Mouse (Mus musculus) MEL-GATA-1-ER (cell line): ENCODE data around the gene Frmd4b.
"Not testable (repeated sequence)": the region's sequence is repeated elsewhere in the genome, so short reads cannot be mapped to it uniquely, and the experiment has no call there.

Source experiments
- DNase-seq: peaks from one replicate; pipeline ENCODE4 v3.0.0-alpha.2; 2012; ENCODE audit warnings: low read depth; ENCODE audit errors: extremely low read depth

The Frmd4b gene

DNA sequence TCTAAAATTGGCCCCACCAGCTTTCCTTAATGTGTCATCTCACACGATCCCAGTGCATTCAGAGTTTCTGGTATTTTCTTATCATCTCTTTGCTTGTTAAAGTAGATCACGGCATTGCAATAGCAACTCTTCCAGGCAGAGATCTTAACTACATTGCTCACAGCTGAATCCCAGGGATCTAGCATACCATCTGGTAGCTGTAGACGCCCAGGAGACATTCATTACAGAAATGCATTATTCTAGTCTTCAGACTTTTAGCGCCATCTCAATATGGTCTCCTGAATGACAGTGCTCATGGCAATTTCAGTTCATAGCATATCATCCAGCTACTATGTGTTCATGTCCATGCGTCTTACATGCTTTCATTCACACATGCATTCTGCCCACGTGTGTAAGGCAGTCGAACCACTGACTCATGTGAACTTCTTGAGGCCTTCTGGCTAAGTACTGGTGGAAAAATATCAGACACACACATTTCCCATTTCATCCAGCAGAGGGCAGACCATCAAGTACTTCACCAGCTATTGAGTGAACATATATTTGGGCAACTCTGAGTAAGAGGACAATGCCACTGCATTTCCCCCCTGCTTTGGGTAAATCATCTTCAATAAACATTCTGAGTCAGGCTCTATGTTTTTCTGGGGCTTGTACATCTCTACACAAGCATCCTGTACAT is 197.4 kb downstream of the Frmd4b start:
- DNase-seq: peak; percentile 66

DNA sequence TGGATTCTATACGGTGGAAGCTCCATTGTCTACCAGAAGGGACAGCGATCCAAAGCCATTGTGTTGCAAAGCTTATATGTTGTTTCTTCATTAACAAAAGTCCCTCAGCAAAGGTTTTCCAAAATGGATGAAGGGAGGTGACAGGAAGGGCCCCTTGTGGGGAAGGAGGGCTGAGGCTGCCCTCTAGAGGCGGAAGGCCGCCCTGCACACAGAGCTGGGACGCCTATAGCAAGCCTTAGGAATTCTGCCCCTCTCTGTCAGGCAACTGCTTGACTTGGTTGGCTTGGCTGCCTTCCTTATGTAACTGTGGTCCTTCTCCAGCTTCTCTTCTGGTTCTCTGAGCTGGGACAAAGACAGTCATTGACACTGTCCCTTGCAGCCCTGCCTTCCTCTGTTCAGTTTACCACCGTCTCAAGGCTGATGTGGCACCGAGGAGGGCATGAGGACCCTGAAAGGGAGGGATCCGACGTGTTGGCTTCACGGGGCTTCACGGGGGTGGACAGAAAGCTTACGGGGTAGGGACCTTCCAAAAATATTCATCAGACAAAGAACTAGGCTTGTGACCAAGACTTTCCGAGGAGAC is 200.3 kb downstream of the Frmd4b start:
- no peak for DNase-seq

DNA sequence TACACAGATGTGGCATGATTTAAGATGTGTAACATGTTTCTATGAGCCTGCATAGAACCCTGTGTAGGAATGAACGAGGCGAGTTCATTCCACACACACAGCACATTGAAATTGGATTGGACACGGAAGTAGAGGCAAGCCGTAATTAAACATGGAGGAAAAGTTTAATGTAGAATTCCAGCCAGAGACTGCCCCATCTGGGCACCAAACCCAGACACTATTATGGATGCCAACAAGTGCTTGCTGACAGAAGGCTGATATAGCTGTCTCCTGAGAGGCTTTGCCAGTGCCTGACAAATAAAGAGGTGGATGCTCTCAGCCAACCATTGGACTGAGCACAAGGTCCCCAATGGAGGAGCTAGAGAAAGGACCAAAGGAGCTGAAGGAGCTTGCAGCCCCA is 201.8 kb downstream of the Frmd4b start:
- not testable (repeated sequence) for DNase-seq

DNA sequence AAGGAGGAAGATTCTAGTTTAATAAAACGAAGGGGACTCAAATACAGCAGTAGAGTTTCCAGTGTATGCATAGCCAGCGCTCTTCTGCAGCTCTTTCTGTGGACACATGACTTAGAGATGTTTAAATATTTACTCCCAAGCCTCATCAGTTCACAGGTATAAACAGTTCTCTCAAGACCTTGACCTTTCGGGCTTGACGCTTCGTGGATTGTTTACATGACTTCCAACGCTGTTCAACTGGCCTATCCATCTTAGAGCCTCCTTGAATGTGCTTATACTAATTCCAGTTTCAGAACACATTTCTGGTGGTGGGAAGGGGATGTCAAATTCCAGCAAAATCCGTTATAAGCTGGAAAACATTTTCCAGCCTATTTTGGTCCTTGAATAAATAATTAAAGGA is 203.9 kb downstream of the Frmd4b start:
- no peak for DNase-seq

DNA sequence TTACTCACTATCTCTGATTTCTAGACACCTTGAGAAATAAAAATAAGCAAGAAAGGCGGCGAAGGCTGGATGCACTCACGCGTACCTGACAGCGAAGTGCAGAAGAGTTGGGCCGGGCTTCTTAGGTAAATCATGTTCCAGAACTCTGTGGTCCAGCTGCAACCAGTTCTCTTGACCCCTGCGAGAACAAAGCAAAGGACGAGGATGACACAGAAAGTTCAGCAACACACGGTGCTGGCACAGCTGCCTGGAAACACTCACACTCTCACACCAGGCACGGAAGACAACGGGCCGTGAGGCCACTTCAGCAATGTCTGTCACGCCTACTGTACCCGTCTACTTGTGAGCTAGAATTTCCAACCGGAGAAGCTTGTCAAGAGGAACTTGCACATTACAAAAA is 204.9 kb downstream of the Frmd4b start:
- no peak for DNase-seq

DNA sequence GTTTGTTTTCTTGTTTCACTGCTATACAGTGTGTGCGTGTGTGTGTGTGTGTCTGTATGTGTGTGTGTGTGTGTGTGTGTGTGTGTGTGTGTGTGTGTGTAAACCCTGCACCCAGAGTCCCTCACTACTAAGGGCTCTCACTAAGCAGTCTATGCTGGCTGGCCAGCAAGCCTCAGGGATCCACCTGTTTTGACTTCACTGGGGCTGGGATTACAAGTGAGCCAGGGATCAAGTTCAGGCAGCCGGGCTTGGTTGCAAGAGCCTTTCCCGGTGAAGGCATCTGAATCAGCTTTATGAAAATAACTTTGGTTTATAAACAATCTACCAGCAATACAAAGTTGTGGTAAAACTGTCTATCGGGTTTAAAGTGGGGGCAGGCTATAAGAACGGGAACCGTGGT is 206.0 kb downstream of the Frmd4b start:
- DNase-seq: no peak

DNA sequence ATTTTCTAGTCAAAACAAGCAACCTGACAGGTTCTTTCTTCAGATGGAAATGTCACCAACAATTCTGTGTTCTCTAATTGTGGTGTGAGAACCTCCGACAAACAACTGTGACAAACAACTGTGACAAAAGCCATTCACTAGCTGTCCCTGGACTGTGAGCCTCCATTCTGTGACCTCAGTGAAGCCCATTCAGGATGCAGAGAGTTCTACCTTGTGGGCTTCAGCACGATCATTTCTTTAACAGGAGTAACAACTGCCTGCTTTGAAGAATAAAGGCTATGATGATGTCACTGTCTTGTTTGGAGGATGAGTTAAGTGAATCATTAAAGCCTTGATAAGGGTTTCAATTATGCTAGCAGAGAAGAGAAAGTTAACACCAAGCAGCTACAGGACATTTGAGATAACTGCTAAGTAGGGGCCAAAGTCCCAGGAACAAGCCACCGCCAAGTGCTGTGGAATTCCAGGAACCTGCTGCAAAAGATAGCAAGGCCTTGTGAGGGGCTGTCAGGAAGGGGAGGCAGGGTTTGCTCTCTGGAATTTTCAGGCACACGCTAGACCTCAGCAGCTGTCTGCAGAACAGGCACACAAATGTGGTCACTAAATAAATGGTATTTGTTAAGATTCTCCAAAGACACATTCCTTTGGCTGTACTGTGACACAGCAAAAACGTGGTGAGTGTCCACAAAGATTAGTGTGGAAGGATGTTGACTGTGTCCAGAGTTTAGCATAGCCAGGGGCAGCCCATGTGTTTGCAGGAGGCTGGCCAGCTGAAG is 207.7 kb downstream of the Frmd4b start:
- no peak for DNase-seq

DNA sequence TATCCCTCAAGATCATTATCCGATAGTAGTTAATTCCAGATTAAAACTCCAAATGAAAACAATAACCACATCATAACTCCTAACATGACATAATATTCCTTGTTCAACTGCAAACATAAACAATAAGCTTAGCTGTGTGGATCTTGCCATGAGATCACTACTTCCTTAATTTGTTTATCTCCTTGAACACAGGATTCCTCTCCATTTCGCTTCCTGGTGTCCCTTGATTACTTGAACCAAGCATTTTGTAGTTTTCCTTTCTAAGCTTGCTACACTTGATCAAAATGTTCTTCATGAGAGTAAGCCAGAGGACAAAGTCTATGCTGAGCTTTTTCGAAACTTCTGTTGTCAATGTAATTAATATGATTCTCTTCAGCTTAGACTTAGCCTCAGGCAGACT is 209.4 kb downstream of the Frmd4b start:
- peak; percentile 59 for DNase-seq

DNA sequence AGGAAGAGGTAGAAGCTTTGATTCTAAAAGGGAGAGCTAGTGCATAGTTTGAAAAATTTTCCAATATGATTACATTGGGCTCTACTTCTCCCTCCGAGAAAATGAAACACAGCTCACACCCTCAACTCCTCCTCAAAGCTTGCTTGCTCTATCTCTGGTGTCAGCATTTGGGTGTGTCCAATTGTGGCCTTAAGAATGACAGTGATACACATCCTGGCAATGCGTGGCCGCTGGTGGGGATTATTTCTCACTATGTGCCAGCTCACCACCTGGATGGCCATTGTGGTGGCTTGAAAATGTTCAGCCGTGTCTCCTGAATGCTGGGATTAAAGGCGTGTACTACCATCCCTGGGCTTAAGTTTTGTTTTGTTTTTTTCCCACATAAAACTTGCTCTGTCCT is 209.9 kb downstream of the Frmd4b start:
- DNase-seq: peak; percentile 68

DNA sequence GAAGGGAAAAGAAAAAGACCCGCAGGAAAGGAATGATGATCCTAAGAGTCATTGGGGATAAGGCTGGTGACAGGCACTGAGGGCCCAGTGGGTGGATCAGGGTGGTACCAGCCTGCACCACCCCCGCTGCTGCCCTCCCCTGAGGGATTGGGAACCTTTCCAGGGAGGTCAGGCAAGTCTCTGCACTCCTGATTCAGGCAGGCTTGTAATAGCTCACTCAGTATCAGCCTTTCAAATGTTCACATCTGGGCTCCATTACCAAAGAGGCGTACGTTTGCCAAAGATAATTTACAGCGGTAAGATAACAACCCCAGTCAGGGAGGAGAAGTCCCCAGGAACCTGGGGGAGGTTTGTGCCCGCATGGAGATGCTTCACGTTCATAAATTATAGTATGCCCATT is 212.0 kb downstream of the Frmd4b start:
- DNase-seq: peak; percentile 76

DNA sequence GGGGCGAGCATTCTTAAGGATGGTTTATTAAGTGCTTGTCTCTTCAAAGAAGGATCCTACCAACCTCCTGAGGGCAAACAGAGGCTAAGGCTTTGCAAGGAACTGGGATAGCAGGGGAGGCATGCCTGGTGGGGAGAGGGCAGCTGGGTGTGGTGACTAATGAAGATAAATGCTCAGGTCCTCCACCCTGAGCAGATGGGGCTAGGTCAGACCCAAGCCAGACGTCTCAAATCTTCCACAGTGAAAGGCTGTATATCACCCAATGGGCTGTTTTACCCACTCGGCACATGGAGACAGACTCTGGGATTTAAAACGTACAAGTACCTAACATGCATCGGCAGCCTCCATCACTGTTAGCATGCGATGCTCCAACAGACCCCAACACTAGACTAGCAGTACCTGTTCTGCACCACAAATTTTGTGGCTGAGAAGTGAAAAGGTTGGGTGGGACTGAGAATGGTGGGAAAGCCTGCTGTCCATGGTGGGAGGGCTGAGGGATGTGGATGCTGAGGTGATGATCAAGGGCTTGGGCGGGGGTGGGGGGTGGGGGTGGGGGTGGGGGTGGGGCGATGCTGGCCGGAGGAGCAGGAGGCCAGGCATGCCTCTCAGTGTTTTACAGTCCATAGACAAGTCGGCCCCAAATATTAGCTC is 214.4 kb downstream of the Frmd4b start:
- DNase-seq: no peak

DNA sequence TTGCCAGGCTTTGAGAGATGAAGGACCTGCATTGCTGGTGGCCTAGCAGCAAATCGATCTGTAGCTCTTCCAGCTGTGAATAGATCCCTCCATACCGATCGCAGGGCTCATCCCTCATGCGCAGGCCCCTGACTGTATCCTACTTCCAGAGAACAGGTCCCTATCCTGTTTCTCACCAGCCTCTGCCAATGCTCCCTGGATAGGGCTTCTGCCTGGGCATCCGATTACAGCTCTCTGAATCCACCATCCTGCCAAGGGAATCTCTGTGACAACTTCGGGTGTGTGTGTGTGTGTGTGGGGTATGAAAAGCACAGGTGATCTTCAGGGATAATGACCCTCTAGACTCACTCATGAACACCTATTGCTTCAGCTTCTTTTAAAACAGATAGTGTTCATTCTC is 216.9 kb downstream of the Frmd4b start:
- DNase-seq: no peak

DNA sequence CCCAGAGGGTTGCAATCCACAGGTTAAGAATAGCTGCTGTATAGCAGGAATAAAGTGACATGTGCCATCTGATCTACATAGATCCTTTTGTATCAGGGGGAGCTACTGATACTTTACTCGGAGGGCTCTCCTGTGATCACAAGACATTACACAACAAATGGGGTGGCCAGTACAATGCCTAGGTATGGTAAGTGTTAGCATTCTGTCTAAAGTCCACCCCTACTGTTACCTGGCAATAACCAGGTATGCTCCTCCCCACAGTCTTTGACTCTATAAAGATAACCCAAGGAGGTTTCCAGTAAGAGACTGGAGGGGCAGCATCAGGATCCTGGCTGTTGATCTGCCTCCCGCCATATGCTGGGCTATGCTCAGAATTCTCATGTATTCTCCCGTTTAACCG is 219.4 kb downstream of the Frmd4b start:
- no peak for DNase-seq

DNA sequence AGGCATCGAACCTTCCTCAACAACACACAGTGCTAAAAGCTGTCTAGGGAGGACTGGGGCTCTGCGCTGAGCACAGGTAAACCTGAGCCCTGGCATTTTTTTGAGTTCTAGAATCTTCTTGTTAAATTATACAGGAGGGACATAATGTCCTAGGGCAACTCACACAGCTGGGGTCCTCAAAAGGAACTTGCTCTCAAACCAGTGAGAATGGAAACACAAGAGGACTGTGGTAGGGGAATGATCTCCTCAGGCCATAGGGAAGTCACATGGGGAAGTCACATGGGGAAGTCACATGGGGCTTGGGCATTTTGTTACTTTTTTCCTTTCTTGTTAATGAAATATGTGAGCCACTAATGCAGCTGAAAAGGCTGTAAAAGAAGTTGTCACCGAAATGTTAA is 220.4 kb downstream of the Frmd4b start:
- no peak for DNase-seq

DNA sequence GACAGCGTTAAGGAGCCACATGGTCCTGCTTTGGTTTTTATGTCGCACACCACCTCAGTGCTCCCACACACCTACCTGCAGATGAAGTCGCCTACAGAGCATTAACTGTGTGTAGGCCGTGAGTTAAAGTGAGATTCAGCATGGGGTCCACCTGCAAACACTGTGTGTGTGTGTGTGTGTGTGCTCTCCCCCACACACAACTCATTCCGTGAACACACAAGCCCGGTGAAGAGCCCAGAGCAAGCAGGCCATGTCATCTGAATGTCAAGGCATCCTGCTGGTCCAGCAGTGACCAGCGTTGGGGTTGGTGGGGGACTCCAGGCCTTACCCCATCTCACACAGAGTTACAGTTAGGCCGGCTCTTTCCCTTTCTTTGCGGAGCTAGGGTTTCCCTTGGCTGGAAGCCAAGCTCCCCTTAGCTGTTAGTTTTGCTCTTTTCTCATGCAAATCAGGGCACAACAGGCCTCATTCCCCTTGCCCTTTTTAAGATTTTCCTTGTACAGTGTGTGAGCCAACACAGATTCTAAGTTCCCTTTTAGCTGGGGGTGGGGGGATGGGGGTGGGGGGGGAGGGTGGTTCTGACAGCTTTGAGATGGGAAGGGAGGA is 220.9 kb downstream of the Frmd4b start:
- DNase-seq: no peak

DNA sequence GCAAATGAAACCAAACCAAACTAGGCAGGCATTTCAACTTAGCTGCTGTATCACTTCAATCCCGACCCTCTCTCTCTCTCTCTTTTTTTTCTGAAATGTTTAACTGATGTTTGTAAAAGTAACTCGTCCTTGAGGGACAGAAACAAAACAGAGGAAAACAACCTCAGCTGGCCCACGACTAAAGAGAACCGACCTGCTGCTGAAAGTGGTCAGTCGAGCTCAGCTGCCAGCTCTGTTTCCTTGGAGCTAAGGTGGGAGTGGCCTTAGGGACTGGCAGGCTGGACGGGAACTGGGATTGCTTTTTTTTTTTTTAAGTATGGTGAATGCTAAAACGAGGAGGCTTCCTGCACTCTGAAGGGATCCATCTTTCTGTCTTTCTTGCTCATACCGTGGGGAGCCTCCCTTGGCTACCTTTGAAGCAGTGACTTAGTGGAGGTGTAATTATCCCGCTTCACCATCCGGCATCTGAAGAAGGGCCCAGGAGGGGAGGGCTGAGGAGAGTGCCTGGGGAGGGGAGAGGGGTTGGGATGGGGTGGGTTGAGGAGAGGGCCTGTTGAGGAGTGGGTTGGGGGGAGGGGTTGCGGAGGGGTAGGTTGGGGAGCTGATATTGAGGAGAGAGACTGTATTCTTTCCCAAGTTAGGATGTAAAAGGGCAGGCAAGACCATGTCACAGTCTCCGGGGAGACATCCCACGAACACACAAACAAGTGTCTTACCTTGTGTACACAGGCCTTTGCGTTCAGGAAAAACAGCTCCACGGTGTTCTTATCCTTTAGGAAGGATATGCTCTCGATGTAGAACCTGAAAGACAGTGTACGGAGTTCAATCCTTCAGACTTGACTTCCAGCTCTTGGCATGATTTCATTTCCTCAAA is 221.6 kb downstream of the Frmd4b start:
- DNase-seq: no peak

DNA sequence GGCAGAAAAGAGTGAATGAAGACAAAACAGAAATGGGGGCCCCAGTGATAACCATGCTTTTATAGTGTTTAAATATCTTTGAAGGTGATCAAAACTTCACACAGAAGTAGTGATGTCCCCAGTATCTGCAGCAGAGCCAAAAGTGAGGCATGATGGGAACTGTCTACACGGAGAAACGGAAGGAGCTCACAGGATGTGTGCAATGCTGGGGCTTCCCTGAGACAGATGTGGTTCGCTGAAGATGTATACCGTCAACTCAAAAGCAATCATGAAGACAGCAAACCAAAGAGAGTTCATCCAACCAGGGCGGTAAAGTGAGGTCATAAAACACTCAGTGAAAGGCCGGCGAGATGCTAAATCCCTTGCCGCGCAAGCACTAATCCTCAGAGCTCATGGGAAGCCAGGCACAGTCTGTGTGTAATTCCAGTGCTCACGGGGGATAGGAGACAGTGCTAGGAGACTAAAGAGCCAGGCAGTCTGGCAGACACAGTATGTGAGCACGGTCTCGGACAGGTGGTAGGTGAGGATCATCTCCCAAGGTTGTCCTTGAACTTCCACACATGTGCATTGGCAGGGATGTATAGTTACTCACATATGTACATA is 222.8 kb downstream of the Frmd4b start:
- no peak for DNase-seq

DNA sequence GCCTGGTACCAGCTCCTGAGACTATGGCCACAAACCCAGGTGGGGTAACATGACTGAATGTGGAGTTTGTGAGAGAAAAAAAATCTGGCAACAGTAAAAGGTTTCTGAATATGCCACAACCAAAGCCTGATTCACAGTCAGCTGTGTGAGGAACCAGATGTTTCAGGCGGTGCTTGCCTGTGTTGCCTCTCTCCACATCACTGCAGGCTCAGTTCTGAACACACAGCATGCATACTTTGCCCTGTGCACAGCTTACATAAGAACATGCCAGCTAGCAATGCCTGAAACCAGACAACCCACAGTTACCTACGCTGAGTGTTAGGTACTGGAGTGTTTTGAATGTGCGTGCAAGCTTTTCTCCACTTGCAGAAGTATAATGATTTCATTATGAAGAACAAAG is 224.4 kb downstream of the Frmd4b start:
- DNase-seq: no peak

DNA sequence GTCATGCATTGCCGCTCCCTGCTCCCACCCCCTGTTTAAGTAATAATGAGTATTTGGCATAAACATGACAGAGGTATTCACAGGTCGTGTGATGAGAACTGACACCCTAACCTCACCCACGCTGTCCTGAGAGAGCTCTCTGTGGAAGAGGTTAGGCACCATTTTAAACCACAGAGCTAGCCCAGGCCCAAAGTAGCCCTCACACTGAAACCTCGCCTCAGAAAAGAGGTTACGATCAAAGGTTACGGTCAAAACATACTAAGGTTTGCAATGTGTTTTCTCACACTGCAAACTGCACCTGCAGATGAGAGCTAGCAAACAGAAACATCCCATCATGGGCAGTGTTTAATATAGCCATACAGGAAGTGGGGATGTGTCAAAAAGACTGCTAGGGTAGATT is 230.0 kb downstream of the Frmd4b start:
- no peak for DNase-seq

DNA sequence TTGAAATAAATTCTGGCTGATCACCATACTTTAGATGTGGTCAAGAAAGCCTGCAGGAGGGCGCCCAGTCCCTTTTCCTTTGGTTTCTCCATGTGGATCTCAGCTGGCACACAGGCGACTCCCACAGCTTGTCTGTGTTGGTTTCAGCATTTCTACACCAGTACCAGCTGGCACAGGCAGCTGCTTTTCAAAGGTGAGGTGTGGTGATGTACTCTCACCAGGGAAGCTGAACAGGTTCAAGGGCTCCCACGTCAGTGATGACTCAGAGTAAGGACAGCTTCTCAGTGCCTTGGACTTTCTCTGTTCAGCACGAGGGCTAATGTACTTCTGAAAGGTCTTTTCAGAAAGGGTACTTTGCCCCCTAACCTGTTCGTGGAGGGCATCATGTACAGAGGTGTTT is 232.4 kb downstream of the Frmd4b start:
- no peak for DNase-seq
